Mouse (Mus musculus): ENCODE measurements at regions not wholly inside any gene's neighbourhood (a gene's known extent, or its start where the extent isn't known, plus 50 kb on each side); places are given as distances from the start of the nearest gene placed in this dataset.
A peak's percentile ranks its signal among the peaks of the same experiment; 100 is the strongest.

GRCm38 (mm10) chr8:46934254-46934653 lies 52.4 kb upstream of the Enpp6 start:
- peak; percentile 46 to 64 for DNase-seq (ENCODE audit: low read depth in 1 of 2, low spot score in 2 of 2)
- Histone ChIP-seq H3K4me1 (ENCODE audit: control insufficient read depth, insufficient read depth, insufficient read length) (peaks cover 34% of the 10 kb centered on the region), H3K36me3 (ENCODE audit: control insufficient read depth, insufficient read depth, low read length) (no peaks in the 10 kb centered on the region), H3K27me3 (ENCODE audit: control insufficient read depth, insufficient read depth, low read length) (no peaks in the 10 kb centered on the region), H3K4me3 (ENCODE audit: extremely low read depth, insufficient read depth, insufficient read length) (peak overlapping the region; percentile 45), H3K27ac (ENCODE audit: insufficient read depth, low read length) (peak overlapping the region; percentile 94)
- TF ChIP-seq CTCF (IDR thresholded peaks at IDR 0.05; ENCODE audit: extremely low read depth, insufficient read depth, insufficient read length, insufficient replicate concordance) (no peak), POLR2A (IDR thresholded peaks at IDR 0.05; ENCODE audit: low read depth, low read length) (no peak)
- 35% methylated on average over 9 of the region's 9 CpGs for WGBS

DNA sequence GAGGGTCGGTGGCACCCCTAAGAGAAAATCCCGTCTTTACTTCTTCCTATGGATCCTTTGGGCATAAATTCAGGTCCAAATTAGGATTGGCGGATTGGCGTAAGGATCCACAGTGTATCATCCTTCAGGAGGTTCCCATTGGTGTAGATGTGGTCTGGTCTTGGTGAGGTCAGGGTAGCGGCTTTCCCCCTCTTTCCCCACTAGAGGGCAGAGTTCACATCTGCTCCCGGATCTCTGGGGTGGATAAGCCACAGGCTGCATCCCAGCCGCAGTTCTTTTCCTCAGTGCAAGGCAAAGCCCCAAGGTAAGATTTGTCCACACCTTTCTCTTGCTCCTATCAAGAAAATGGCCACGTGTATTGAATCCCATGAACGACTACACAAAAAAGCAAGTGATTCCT lies 51.8 kb upstream of the Enpp6 start:
- WGBS = 42% methylated on average over 9 of the region's 9 CpGs
- no peak overlapping the region for H3K4me3 ChIP-seq (ENCODE audit: extremely low read depth, insufficient read depth, insufficient read length)
- no peaks in the 10 kb centered on the region for H3K27me3 ChIP-seq (ENCODE audit: control insufficient read depth, insufficient read depth, low read length)
- H3K36me3 ChIP-seq (ENCODE audit: control insufficient read depth, insufficient read depth, low read length) = no peaks in the 10 kb centered on the region
- peak in 1 of 2 experiments; percentile 51 for DNase-seq (ENCODE audit: low read depth in 1 of 2, low spot score in 2 of 2)
- TF ChIP-seq CTCF (IDR thresholded peaks at IDR 0.05; ENCODE audit: extremely low read depth, insufficient read depth, insufficient read length, insufficient replicate concordance) (peak; percentile 72; the same call in 1 of the 2 replicates), POLR2A (IDR thresholded peaks at IDR 0.05; ENCODE audit: low read depth, low read length) (no peak)
- H3K27ac ChIP-seq (ENCODE audit: insufficient read depth, low read length) = peak overlapping the region; percentile 94
- H3K4me1 ChIP-seq (ENCODE audit: control insufficient read depth, insufficient read depth, insufficient read length) = peaks cover 28% of the 10 kb centered on the region

DNA sequence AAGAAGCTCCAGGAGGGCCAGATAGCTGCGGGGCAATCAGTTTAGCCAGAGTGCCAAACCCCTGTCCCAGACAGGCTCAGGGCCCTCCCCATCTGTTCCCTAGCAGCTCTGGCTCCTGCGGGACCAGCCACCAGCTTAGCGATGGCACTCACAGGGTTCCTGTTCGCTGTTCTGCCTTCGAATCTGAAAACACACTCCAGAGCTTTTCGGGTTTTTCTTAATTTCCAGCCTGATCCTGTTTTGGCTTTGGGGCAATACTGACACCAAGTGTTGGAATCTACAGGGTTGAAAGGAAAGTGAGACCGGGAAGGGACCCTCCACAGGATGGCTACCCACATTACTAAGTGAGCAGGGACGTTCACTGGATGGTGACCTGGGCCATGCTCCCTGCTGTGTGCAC lies 50.6 kb upstream of the Enpp6 start:
- peak in 1 of 2 experiments; percentile 6 for DNase-seq (ENCODE audit: low read depth in 1 of 2, low spot score in 2 of 2)
- no peaks in the 10 kb centered on the region for H3K36me3 ChIP-seq (ENCODE audit: control insufficient read depth, insufficient read depth, low read length)
- peaks cover 28% of the 10 kb centered on the region; the same call in 1 of the 2 replicates for H3K4me1 ChIP-seq (ENCODE audit: control insufficient read depth, insufficient read depth, insufficient read length)
- no peak overlapping the region for H3K4me3 ChIP-seq (ENCODE audit: extremely low read depth, insufficient read depth, insufficient read length)
- H3K27me3 ChIP-seq (ENCODE audit: control insufficient read depth, insufficient read depth, low read length) = no peaks in the 10 kb centered on the region
- H3K27ac ChIP-seq (ENCODE audit: insufficient read depth, low read length) = no peak overlapping the region
- 55% methylated on average over 8 of the region's 8 CpGs for whole genome bisulfite sequencing
- TF ChIP-seq POLR2A (IDR thresholded peaks at IDR 0.05; ENCODE audit: low read depth, low read length) (no peak), CTCF (IDR thresholded peaks at IDR 0.05; ENCODE audit: extremely low read depth, insufficient read depth, insufficient read length, insufficient replicate concordance) (no peak)

Data from spleen, adult 2 months (tissue).